Mouse (Mus musculus): ENCODE results near the gene Zmynd8. TPM values are rescaled to one million over a fixed set of nuclear protein-coding genes. Genes with fewer than 3 reads are reported as not detected.

Gene Zmynd8
- polyA plus RNA-seq, 1 experiment, result 29.0 TPM

DNA sequence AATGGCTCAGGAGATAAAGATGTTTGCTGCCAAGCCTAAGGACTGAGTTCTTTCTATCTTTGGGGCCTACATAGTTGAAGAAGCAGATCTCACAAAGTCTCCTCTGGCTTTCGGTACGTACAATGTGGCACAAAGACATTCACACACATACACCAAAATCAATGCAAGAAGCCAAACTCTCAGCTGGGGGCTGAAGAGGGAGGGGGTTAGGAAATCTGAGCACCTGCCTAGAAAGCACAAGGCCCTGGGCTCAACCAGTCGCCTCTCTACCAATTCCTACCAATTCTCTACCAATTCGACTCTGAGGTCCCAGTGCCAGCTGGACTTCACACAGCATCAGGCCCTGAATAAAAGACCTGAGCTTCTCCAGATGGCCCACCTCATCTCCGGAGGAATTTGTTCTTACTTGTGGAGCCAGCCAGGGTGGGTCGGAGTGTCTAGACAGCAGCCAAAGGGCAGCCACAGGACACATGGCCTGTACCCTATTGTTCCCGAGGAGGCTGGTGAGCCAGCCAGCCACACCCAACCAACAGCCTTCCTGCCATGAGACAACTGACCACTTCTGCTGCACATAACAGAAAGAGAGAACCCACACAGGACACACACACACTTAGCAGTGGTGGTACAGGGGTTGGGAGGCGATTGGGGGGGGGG is 30.2 kb downstream of the Zmynd8 start:
- H3K27me3 ChIP-seq (replicated peaks; ENCODE audit: control insufficient read depth, insufficient read depth, low read length), result no peaks in the 10 kb centered on the region
- H3K4me1 ChIP-seq (ENCODE audit: control insufficient read depth, insufficient read depth, low read length), result peaks cover 44% of the 10 kb centered on the region
- no peaks in the 10 kb centered on the region for H3K36me3 ChIP-seq (ENCODE audit: control insufficient read depth, insufficient read depth, low read length)
- peak; percentile 81 for DNase-seq
- 53% methylated on average over 8 of the region's 8 CpGs for WGBS
- no peak for TF ChIP-seq POLR2A (IDR thresholded peaks at IDR 0.05; ENCODE audit: low read depth, low read length)
- no peak for TF ChIP-seq CTCF (conservative IDR thresholded peaks at IDR 0.05; ENCODE audit: insufficient read depth, insufficient read length, low read depth, low read length)
- no peak overlapping the region for H3K4me3 ChIP-seq (ENCODE audit: insufficient read depth, low read depth, low read length)
- peak overlapping the region; percentile 61 for H3K27ac ChIP-seq (ENCODE audit: insufficient read depth, low read depth, low read length)

DNA sequence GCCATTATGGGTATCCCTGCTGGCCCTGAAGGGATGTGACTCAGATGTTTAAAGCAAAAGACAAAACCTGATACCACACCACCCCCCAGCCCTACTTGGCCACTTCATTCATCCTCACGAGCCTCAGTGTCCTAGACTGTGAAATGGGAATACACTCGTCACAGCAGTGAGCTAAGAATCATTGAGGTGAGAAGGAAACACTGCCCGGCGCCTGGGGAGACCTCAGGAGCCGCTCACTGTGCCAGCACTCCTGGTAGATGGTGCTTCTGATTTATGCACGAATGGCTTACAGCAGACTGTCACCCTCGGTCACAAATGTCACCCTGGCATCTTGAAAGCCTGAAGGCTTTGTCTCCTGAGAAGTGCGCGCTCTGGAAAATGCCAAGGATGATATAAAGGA is 31.3 kb downstream of the Zmynd8 start:
- Histone ChIP-seq H3K4me3 (ENCODE audit: insufficient read depth, low read depth, low read length) (no peak overlapping the region), H3K27me3 (replicated peaks; ENCODE audit: control insufficient read depth, insufficient read depth, low read length) (no peaks in the 10 kb centered on the region), H3K36me3 (ENCODE audit: control insufficient read depth, insufficient read depth, low read length) (no peaks in the 10 kb centered on the region), H3K4me1 (ENCODE audit: control insufficient read depth, insufficient read depth, low read length) (peaks cover 33% of the 10 kb centered on the region), H3K27ac (ENCODE audit: insufficient read depth, low read depth, low read length) (peak overlapping the region; percentile 61)
- WGBS, result 58% methylated on average over 9 of the region's 9 CpGs
- DNase-seq, result peak; percentile 11
- TF ChIP-seq CTCF (conservative IDR thresholded peaks at IDR 0.05; ENCODE audit: insufficient read depth, insufficient read length, low read depth, low read length), result no peak
- TF ChIP-seq POLR2A (IDR thresholded peaks at IDR 0.05; ENCODE audit: low read depth, low read length), result no peak

DNA sequence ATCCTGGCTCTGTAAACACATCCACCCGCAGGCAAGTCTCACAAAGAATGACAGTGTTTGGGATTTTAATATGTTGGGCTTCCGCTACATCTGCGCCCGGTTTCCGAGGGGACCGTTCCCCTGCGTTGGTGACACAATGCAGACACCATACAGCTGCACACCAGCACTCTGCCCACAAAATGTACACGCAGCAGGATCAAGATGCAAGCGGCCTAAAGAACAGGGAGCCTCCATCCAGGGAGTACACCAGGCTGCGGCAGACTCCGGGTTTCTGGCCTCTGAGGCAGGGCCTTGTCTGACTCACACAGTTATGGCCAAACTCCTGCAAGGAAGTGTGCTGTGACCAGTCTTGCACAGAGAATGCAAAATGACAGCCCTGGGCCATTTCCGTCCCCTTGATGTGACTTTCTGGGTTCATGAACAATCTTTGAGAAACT is 31.8 kb downstream of the Zmynd8 start:
- TF ChIP-seq POLR2A (IDR thresholded peaks at IDR 0.05; ENCODE audit: low read depth, low read length), result no peak
- TF ChIP-seq CTCF (conservative IDR thresholded peaks at IDR 0.05; ENCODE audit: insufficient read depth, insufficient read length, low read depth, low read length), result no peak
- Histone ChIP-seq H3K36me3 (ENCODE audit: control insufficient read depth, insufficient read depth, low read length) (no peaks in the 10 kb centered on the region), H3K27ac (ENCODE audit: insufficient read depth, low read depth, low read length) (peak overlapping the region; percentile 61), H3K4me3 (ENCODE audit: insufficient read depth, low read depth, low read length) (no peak overlapping the region), H3K4me1 (ENCODE audit: control insufficient read depth, insufficient read depth, low read length) (peaks cover 33% of the 10 kb centered on the region), H3K27me3 (replicated peaks; ENCODE audit: control insufficient read depth, insufficient read depth, low read length) (no peaks in the 10 kb centered on the region)
- DNase-seq, result peak; percentile 69
- WGBS, result 55% methylated on average over 12 of the region's 12 CpGs

- no peaks in the 10 kb centered on the region for H3K36me3 ChIP-seq (ENCODE audit: control insufficient read depth, insufficient read depth, low read length)
- TF ChIP-seq POLR2A (IDR thresholded peaks at IDR 0.05; ENCODE audit: low read depth, low read length) (no peak), CTCF (conservative IDR thresholded peaks at IDR 0.05; ENCODE audit: insufficient read depth, insufficient read length, low read depth, low read length) (no peak)
- WGBS, result 57% methylated on average over 8 of the region's 8 CpGs
- H3K4me1 ChIP-seq (ENCODE audit: control insufficient read depth, insufficient read depth, low read length), result peaks cover 33% of the 10 kb centered on the region
- no peak overlapping the region for H3K4me3 ChIP-seq (ENCODE audit: insufficient read depth, low read depth, low read length)
- DNase-seq, result no peak
- H3K27me3 ChIP-seq (replicated peaks; ENCODE audit: control insufficient read depth, insufficient read depth, low read length), result no peaks in the 10 kb centered on the region
- peak overlapping the region; percentile 61 for H3K27ac ChIP-seq (ENCODE audit: insufficient read depth, low read depth, low read length)
Observed at GRCm38 (mm10) chr2:165866412-165866811, 32.4 kb downstream of the Zmynd8 start.

- no peak for DNase-seq
- Histone ChIP-seq H3K4me1 (ENCODE audit: control insufficient read depth, insufficient read depth, low read length) (peaks cover 33% of the 10 kb centered on the region), H3K36me3 (ENCODE audit: control insufficient read depth, insufficient read depth, low read length) (no peaks in the 10 kb centered on the region), H3K4me3 (ENCODE audit: insufficient read depth, low read depth, low read length) (no peak overlapping the region), H3K27me3 (replicated peaks; ENCODE audit: control insufficient read depth, insufficient read depth, low read length) (no peaks in the 10 kb centered on the region), H3K27ac (ENCODE audit: insufficient read depth, low read depth, low read length) (0 out of 2 replicates have a peak overlapping the region, but pooled peaks have one; percentile 37)
- 54% methylated on average over 3 of the region's 3 CpGs for WGBS
- TF ChIP-seq POLR2A (IDR thresholded peaks at IDR 0.05; ENCODE audit: low read depth, low read length), result no peak
- TF ChIP-seq CTCF (conservative IDR thresholded peaks at IDR 0.05; ENCODE audit: insufficient read depth, insufficient read length, low read depth, low read length), result no peak; the same call in 1 of the 2 replicates
Observed at GRCm38 (mm10) chr2:165864769-165865168, 34.0 kb downstream of the Zmynd8 start.

- peaks cover 35% of the 10 kb centered on the region for H3K4me1 ChIP-seq (ENCODE audit: control insufficient read depth, insufficient read depth, low read length)
- DNase-seq, result no peak
- H3K27ac ChIP-seq (ENCODE audit: insufficient read depth, low read depth, low read length), result no peak overlapping the region
- no peak for TF ChIP-seq CTCF (conservative IDR thresholded peaks at IDR 0.05; ENCODE audit: insufficient read depth, insufficient read length, low read depth, low read length)
- no peak for TF ChIP-seq POLR2A (IDR thresholded peaks at IDR 0.05; ENCODE audit: low read depth, low read length)
- 77% methylated on average over 26 of the region's 26 CpGs for WGBS
- H3K27me3 ChIP-seq (replicated peaks; ENCODE audit: control insufficient read depth, insufficient read depth, low read length), result no peaks in the 10 kb centered on the region
- H3K36me3 ChIP-seq (ENCODE audit: control insufficient read depth, insufficient read depth, low read length), result no peaks in the 10 kb centered on the region
- H3K4me3 ChIP-seq (ENCODE audit: insufficient read depth, low read depth, low read length), result no peak overlapping the region
Observed at GRCm38 (mm10) chr2:165861683-165862594, 36.9 kb downstream of the Zmynd8 start.
